Mouse (Mus musculus) liver, embryonic 14.5 days (tissue): Measurements from ENCODE around the gene Vasp. TPM values are rescaled to one million over a fixed set of nuclear protein-coding genes. Genes with fewer than 3 reads are reported as not detected.

Source experiments
- ATAC-seq: fragments of 200-750 bp; cut with Nextera tagmentation; 2 replicates; pipeline ENCODE4 v1.8.0; 2017; ENCODE audit warnings: moderate number of reproducible peaks, mild to moderate bottlenecking, moderate library complexity; ENCODE audit not compliant: insufficient read depth
- DNase-seq, 3 experiments: peaks; one replicate each; pipeline ENCODE4 v3.0.0-alpha.2; 2012 to 2013; ENCODE audit warnings: low read depth in 3 of 3, low spot score in 3 of 3
- H3K27ac ChIP-seq: fragments of 300-500 bp; sonication (generic); 2 replicates; pipeline ENCODE4 v1.5.1; 2014; ENCODE audit warnings: moderate library complexity, mild to moderate bottlenecking, control low read depth, inconsistent platforms
- H3K27me3 ChIP-seq: fragments of 300-500 bp; sonication (generic); 2 replicates; pipeline ENCODE4 v1.6.1; 2014; ENCODE audit warnings: mild to moderate bottlenecking, low read length, moderate library complexity; ENCODE audit not compliant: control insufficient read depth, insufficient read depth
- H3K36me3 ChIP-seq: fragments of 300-500 bp; sonication (generic); replicated peaks from 2 replicates; pipeline ENCODE4 v1.6.1; 2014; ENCODE audit warnings: low read depth; ENCODE audit not compliant: control insufficient read depth, insufficient read depth
- H3K4me1 ChIP-seq, 2 experiments: fragments of 200-500 bp in 1 of 2; fragments of 300-500 bp in 1 of 2; sonication (generic) in 1 of 2; replicated peaks; 2 replicates each; pipeline ENCODE4 v1.6.1; 2012 to 2014; ENCODE audit warnings: antibody characterized with exemption in 1 of 2, inconsistent platforms in 1 of 2, low read length in 1 of 2; ENCODE audit not compliant: control insufficient read depth in 2 of 2, insufficient read depth in 2 of 2
- H3K4me2 ChIP-seq: fragments of 300-500 bp; sonication (generic); 2 replicates; pipeline ENCODE4 v1.6.1; 2014; ENCODE audit warnings: low read depth, mild to moderate bottlenecking, control low read depth, moderate library complexity
- H3K4me3 ChIP-seq, 2 experiments: fragments of 200-500 bp in 1 of 2; fragments of 300-500 bp in 1 of 2; sonication (generic) in 1 of 2; 2 replicates each; pipeline ENCODE4 v1.5.1; 2012 to 2014; ENCODE audit warnings: low read depth in 2 of 2, low read length in 2 of 2, mild to moderate bottlenecking in 2 of 2, control low read depth in 1 of 2, inconsistent platforms in 1 of 2, moderate library complexity in 1 of 2; ENCODE audit not compliant: insufficient read depth in 1 of 2
- H3K9ac ChIP-seq: fragments of 300-500 bp; sonication (generic); replicated peaks from 2 replicates; pipeline ENCODE4 v1.6.1; 2014; ENCODE audit warnings: mild to moderate bottlenecking, control low read depth, moderate library complexity
- H3K9me3 ChIP-seq: fragments of 300-500 bp; sonication (generic); 2 replicates; pipeline ENCODE4 v1.6.1; 2016; ENCODE audit warnings: low read length, mixed read lengths; ENCODE audit not compliant: control insufficient read depth
- CTCF ChIP-seq: IDR thresholded peaks from 2 replicates; pipeline ENCODE4 v1.5.1; 2016; ENCODE audit warnings: antibody characterized with exemption, low read depth, control low read depth
- EP300 ChIP-seq: IDR thresholded peaks from 2 replicates; pipeline ENCODE4 v1.6.1; 2016; ENCODE audit warnings: antibody characterized with exemption, low read depth
- WGBS: fragments of 180-500 bp; shearing (Covaris S2); extraction: QIAGEN DNeasy Blood & Tissue Kit; methylation state at CpG from one replicate; pipeline ENCODE4 v1.1.7; 2014; ENCODE audit not compliant: insufficient replicate concordance; 5-methylcytosine and 5-hydroxymethylcytosine counted together
- polyA plus RNA-seq, 2 experiments: library from polyadenylated mRNA; depleted of rRNA in 1 of 2; stranded (reverse) in 1 of 2; unstranded in 1 of 2; fragments of >200 nt; fragmentation: Nextera tagmentation in 1 of 2; extraction: Ambion mirVana in 1 of 2; gene quantifications; 2 replicates each; pipeline versions ENCODE4 v1.2.1 to v1.2.3; 2012 to 2014

The Vasp gene
- polyA plus RNA-seq, 2 experiments, result 25.5 to 39.9 TPM

GRCm38 (mm10) chr7:19247511-19247910 lies 24.1 kb downstream of the Vasp start:
- peak overlapping the region; percentile 63 for H3K27ac ChIP-seq
- H3K4me3 ChIP-seq, result no peak overlapping the region
- peaks cover 11% of the 10 kb centered on the region for H3K36me3 ChIP-seq
- H3K4me2 ChIP-seq, result no peak overlapping the region
- peaks cover 25 to 27% of the 10 kb centered on the region in 2 experiments for H3K4me1 ChIP-seq
- DNase-seq, result peak in 2 of 3 experiments; percentile 55 to 58
- 68% methylated on average over 2 of the region's 2 CpGs for WGBS
- no peaks in the 10 kb centered on the region for H3K27me3 ChIP-seq
- no peaks in the 10 kb centered on the region for H3K9me3 ChIP-seq
- no peak for ATAC-seq
- H3K9ac ChIP-seq, result no peak overlapping the region
- no peak for TF ChIP-seq CTCF
- TF ChIP-seq EP300, result no peak

GRCm38 (mm10) chr7:19246855-19247254 lies 24.8 kb downstream of the Vasp start:
- Histone ChIP-seq H3K36me3 (peaks cover 11% of the 10 kb centered on the region), H3K27ac (peak overlapping the region; percentile 75), H3K4me3 (no peak overlapping the region), H3K9ac (peak overlapping the region; percentile 39; the same call in 1 of the 2 replicates), H3K4me1 (peaks cover 27 to 28% of the 10 kb centered on the region in 2 experiments), H3K9me3 (no peaks in the 10 kb centered on the region), H3K27me3 (no peaks in the 10 kb centered on the region), H3K4me2 (peak overlapping the region; percentile 48)
- peak in 1 of 3 experiments; percentile 66 for DNase-seq
- no peak for TF ChIP-seq EP300
- TF ChIP-seq CTCF, result no peak
- 63% methylated on average over 1 of the region's 1 CpGs for WGBS
- peak; percentile 81 for ATAC-seq

- DNase-seq, result no peak
- H3K36me3 ChIP-seq, result peaks cover 11% of the 10 kb centered on the region
- no peak overlapping the region for H3K4me3 ChIP-seq
- H3K27me3 ChIP-seq, result no peaks in the 10 kb centered on the region
- no peak overlapping the region for H3K9ac ChIP-seq
- no peaks in the 10 kb centered on the region for H3K9me3 ChIP-seq
- 83% methylated on average over 3 of the region's 3 CpGs for WGBS
- peaks cover 38 to 43% of the 10 kb centered on the region in 2 experiments for H3K4me1 ChIP-seq
- TF ChIP-seq CTCF, result no peak
- TF ChIP-seq EP300, result no peak
- no peak for ATAC-seq
- no peak overlapping the region for H3K4me2 ChIP-seq
- peak overlapping the region; percentile 8; the same call in 1 of the 2 replicates for H3K27ac ChIP-seq
Measured at GRCm38 (mm10) chr7:19245083-19245482, 26.5 kb downstream of the Vasp start.

- Histone ChIP-seq H3K27ac (peak overlapping the region; percentile 2; the same call in 1 of the 2 replicates), H3K4me3 (no peak overlapping the region), H3K27me3 (no peaks in the 10 kb centered on the region), H3K4me2 (no peak overlapping the region), H3K36me3 (peaks cover 11% of the 10 kb centered on the region), H3K4me1 (peaks cover 48 to 52% of the 10 kb centered on the region in 2 experiments), H3K9me3 (no peaks in the 10 kb centered on the region), H3K9ac (no peak overlapping the region)
- ATAC-seq, result no peak
- DNase-seq, result no peak
- 82% methylated on average over 5 of the region's 5 CpGs for WGBS
- TF ChIP-seq CTCF (no peak), EP300 (no peak)
Measured at GRCm38 (mm10) chr7:19243858-19244257, 27.8 kb downstream of the Vasp start.

DNA sequence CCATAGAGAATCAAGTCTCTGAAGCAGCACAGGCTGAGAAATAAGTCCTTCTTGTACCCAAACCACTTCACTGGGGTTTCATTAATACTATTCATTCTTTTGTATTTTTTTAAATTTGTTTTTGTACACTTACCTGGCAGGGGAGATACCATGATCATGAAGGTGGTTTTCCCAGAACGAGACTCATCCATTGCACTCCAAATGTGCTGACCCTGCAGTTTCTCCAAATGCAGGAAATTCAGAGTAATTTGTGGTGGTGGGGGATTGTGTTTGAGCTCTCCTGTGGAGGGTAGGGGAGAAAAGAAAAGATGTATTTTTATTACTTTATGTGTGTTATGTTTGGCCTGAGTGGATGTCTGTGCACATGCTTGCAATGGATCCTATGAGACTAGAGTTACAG lies 29.6 kb downstream of the Vasp start:
- H3K36me3 ChIP-seq, result peaks cover 11% of the 10 kb centered on the region
- H3K27me3 ChIP-seq, result no peaks in the 10 kb centered on the region
- peaks cover 48 to 52% of the 10 kb centered on the region in 2 experiments for H3K4me1 ChIP-seq
- H3K27ac ChIP-seq, result no peak overlapping the region; the same call in 1 of the 2 replicates
- H3K4me3 ChIP-seq, result no peak overlapping the region
- no peak overlapping the region for H3K4me2 ChIP-seq
- 82% methylated on average over 1 of the region's 1 CpGs for WGBS
- TF ChIP-seq CTCF, result no peak
- no peak for TF ChIP-seq EP300
- DNase-seq (no peak), ATAC-seq (no peak)
- no peak overlapping the region for H3K9ac ChIP-seq
- H3K9me3 ChIP-seq, result no peaks in the 10 kb centered on the region
